Mouse (Mus musculus) thymus, adult 2 months (tissue): ENCODE data around the gene Map4k5.

Experiments used
- CTCF ChIP-seq: fragments of 200-500 bp; IDR thresholded peaks from 2 replicates; pipeline ENCODE4 v1.5.1; 2012; ENCODE audit warnings: mild to moderate bottlenecking, control low read depth, low read length, moderate library complexity, borderline replicate concordance; ENCODE audit not compliant: control insufficient read depth, poor library complexity, insufficient read depth; ENCODE audit errors: extremely low read depth
- POLR2A ChIP-seq: fragments of 200-500 bp; IDR thresholded peaks from 2 replicates; pipeline ENCODE4 v1.6.1; 2012; ENCODE audit warnings: mild to moderate bottlenecking, low read length, control low read depth, moderate library complexity; ENCODE audit not compliant: control insufficient read depth, poor library complexity, insufficient read depth; ENCODE audit errors: extremely low read depth

DNA sequence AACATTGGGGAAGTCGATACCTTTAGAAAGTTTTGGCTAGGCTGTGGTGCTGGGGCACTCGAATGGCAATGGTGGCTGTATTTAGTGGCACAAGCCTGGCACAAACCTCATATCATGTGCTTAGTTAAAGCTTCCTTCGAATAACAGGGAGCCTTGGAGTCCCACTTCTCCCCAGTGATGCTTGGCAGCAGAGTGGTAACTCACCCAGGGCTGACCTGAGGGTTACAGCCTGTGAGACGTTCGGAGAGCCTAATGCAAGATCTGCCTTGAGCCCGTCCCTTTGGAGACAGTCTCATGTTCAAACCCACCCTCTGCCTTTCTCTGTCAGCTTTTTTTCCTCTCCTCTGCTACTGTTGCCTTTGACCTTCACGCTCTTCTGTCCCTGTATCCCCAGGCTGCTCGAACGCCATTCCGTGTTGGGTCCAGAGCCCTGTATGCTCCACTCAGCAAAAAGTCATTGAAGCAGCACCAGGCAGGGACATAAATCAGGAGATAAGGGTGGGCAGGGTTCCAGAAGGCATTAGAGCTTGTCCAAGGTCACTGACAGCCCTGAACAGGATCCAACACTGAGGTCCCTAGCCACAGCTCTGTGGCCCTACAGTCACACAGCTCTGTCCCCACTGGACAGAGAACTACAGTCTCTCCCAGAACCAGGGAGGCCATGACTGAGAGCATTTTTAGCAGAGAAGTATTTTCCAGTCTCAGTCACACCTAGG lies 110.9 kb downstream of the Map4k5 start:
- TF ChIP-seq CTCF (no peak), POLR2A (no peak)
